Mouse (Mus musculus) stomach, postnatal 0 days (tissue): ENCODE results near the gene Tpgs1. TPM values are rescaled to one million over a fixed set of nuclear protein-coding genes. Genes with fewer than 3 reads are reported as not detected.

Experiments used
- ATAC-seq: fragments of 200-750 bp; cut with Nextera tagmentation; 2 replicates; pipeline ENCODE4 v1.8.0; 2017; ENCODE audit not compliant: low FRiP score, low TSS enrichment
- DNase-seq: peaks from one replicate; pipeline ENCODE4 v3.0.0-alpha.2; 2016; ENCODE audit warnings: low spot score
- H3K27ac ChIP-seq: fragments of 300-500 bp; sonication (generic); replicated peaks from 2 replicates; pipeline ENCODE4 v1.5.1; 2014; ENCODE audit warnings: mild to moderate bottlenecking, control low read depth
- H3K27me3 ChIP-seq: fragments of 300-500 bp; sonication (generic); 2 replicates; pipeline ENCODE4 v1.6.1; 2014; ENCODE audit warnings: low read length; ENCODE audit not compliant: control insufficient read depth, insufficient read depth
- H3K36me3 ChIP-seq: fragments of 300-500 bp; sonication (generic); 2 replicates; pipeline ENCODE4 v1.6.1; 2014; ENCODE audit warnings: low read length, mixed read lengths; ENCODE audit not compliant: control insufficient read depth, insufficient read depth
- H3K4me1 ChIP-seq: fragments of 300-500 bp; sonication (generic); replicated peaks from 2 replicates; pipeline ENCODE4 v1.6.1; 2014; ENCODE audit warnings: antibody characterized with exemption; ENCODE audit not compliant: control insufficient read depth, insufficient read depth
- H3K4me2 ChIP-seq: fragments of 300-500 bp; sonication (generic); replicated peaks from 2 replicates; pipeline ENCODE4 v1.6.1; 2014; ENCODE audit warnings: low read depth, mild to moderate bottlenecking, control low read depth, moderate library complexity
- H3K4me3 ChIP-seq: fragments of 300-500 bp; sonication (generic); 2 replicates; pipeline ENCODE4 v1.5.1; 2014; ENCODE audit warnings: low read depth, low read length, control low read depth
- H3K9ac ChIP-seq: fragments of 300-500 bp; sonication (generic); 2 replicates; pipeline ENCODE4 v1.6.1; 2014; ENCODE audit warnings: mild to moderate bottlenecking, low read length, control low read depth, mixed read lengths
- H3K9me3 ChIP-seq: fragments of 300-500 bp; sonication (generic); 2 replicates; pipeline ENCODE4 v1.6.1; 2016; ENCODE audit warnings: low read length; ENCODE audit not compliant: control insufficient read depth
- CTCF ChIP-seq: IDR thresholded peaks from 2 replicates; pipeline ENCODE4 v1.5.1; 2016; ENCODE audit warnings: antibody characterized with exemption, low read depth, mild to moderate bottlenecking, moderate library complexity
- EP300 ChIP-seq: optimal IDR thresholded peaks from 2 replicates; pipeline ENCODE3; 2016; ENCODE audit warnings: antibody characterized with exemption
- WGBS: fragments of 180-500 bp; shearing (Covaris S2); extraction: QIAGEN DNeasy Blood & Tissue Kit; methylation state at CpG from one replicate; pipeline ENCODE4 v1.1.7; 2014; 5-methylcytosine and 5-hydroxymethylcytosine counted together
- polyA plus RNA-seq: library from polyadenylated mRNA; unstranded; fragments of >200 nt; fragmentation: Nextera tagmentation; extraction: Ambion mirVana; gene quantifications from 2 replicates; pipeline ENCODE4 v1.2.1, GENCODE M21; 2015

Gene Tpgs1
- polyA plus RNA-seq, 1 experiment from 2014 or later, result 51.0 TPM

DNA sequence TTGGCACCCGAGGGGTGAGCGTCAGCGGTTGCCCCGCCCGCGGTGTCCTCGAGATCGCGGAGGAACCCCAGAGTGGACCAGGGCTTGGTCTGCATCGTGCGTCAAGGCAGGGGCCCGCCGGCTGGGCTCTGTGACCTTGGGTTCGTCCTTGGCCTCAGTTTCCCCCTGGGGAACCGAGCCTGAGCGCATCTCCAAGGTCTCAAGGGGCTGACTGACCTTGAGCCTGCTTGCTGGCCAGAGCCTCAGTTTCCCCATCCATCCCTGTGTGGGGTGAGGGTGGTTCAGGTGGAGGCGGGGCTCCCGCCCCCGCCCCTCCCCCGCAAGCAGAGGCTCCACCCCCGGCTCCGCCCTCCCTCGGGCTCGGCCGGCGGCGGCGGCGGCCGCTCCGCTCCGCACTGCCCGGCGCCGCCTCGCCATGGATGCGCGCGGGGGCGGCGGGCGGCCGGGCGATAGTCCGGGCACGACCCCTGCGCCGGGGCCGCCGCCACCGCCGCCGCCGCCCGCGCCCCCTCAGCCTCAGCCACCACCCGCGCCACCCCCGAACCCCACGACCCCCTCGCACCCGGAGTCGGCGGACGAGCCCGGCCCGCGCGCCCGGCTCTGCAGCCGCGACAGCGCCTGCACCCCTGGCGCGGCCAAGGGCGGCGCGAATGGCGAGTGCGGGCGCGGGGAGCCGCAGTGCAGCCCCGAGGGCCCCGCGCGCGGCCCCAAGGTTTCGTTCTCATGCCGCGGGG lies 47.3 kb downstream of the Tpgs1 start, which contains the start of gene Hcn2:
Gene Hcn2 (plus strand): TSS at position 381 of the 734 bp plus-strand sequence.
- DNase-seq (no peak), ATAC-seq (peak; percentile 19; the same call in 1 of the 2 replicates)

DNA sequence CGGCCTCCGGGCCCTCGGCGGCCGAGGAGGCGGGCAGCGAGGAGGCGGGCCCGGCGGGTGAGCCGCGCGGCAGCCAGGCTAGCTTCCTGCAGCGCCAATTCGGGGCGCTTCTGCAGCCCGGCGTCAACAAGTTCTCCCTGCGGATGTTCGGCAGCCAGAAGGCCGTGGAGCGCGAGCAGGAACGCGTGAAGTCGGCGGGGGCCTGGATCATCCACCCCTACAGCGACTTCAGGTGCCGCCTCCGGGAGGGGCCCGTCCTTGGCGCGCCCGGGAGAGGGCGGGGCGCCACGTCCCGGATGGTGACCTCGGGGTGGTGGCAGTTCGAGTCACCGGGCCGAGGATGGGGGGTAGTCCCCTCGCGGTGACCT lies 47.8 kb downstream of the Tpgs1 start:
- Histone ChIP-seq H3K4me1 (0 out of 2 replicates have a peak, but pooled peaks cover 2% of the 10 kb centered on the region), H3K9me3 (no peaks in the 10 kb centered on the region), H3K4me2 (peak overlapping the region; percentile 95), H3K4me3 (peak overlapping the region; percentile 56), H3K9ac (peak overlapping the region; percentile 31; the same call in 1 of the 2 replicates), H3K27ac (no peak overlapping the region), H3K27me3 (peaks cover 6% of the 10 kb centered on the region; the same call in 1 of the 2 replicates), H3K36me3 (no peaks in the 10 kb centered on the region)
- TF ChIP-seq CTCF (no peak), EP300 (no peak)
- WGBS, result 1% methylated on average over 30 of the region's 44 CpGs
- ATAC-seq (no peak), DNase-seq (no peak)

More for the DNA sequence above, 47.3 kb downstream of the Tpgs1 start, which contains the start of gene Hcn2:
- Histone ChIP-seq H3K27ac (no peak within 1 kb of the TSS), H3K4me1 (0 out of 2 replicates have a peak, but pooled peaks cover 2% of the 10 kb centered on the region), H3K4me2 (peak within 1 kb of the TSS; percentile 95), H3K27me3 (peaks cover 6% of the 10 kb centered on the region; the same call in 1 of the 2 replicates), H3K9me3 (no peaks in the 10 kb centered on the region), H3K4me3 (peak within 1 kb of the TSS; percentile 56), H3K9ac (peak within 1 kb of the TSS; percentile 31; the same call in 1 of the 2 replicates), H3K36me3 (no peaks in the 10 kb centered on the region; the same call in 1 of the 2 replicates)
- TF ChIP-seq CTCF (no peak), EP300 (no peak)
- 3% methylated on average over 43 of the region's 91 CpGs for WGBS

DNA sequence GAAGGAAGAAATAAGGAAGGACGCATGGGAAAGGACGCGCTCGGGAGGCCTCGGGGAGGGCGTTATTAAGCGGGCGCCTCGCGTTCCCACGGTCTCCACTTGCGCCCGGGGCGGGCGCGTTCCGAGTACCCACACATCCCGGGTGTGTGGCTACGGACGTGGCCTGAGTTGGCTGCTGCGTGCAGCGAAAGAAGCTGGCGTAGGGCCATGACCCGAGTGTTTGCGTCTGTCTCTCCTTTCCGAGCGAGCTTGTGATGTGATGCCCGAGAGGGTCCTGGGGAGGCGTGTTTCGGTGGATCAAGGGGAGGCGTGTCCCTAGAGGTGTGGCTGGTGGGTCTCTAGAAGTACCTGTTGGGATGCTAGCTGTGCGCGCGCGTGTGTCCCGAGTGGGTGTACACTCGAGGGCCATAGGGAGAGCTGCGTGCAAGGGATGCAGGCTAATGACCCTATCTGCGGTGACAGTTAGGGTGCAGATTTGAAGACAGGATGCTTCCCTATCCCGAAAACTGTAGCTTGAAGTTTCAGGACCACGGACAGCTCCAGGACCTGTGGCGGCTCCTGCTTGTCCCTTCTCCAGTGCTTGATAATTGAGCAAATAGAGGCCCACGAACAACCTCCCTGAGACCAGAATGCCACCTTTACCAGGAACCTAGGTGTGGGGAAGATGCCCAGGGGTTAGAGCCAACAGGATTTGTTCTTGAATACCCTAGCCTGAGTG lies 48.6 kb downstream of the Tpgs1 start:
- peak; percentile 80 for DNase-seq
- no peaks in the 10 kb centered on the region for H3K36me3 ChIP-seq
- H3K4me3 ChIP-seq, result peak overlapping the region; percentile 56; the same call in 1 of the 2 replicates
- peak; percentile 9; the same call in 1 of the 2 replicates for ATAC-seq
- peak overlapping the region; percentile 95 for H3K4me2 ChIP-seq
- TF ChIP-seq CTCF (no peak), EP300 (no peak)
- no peak overlapping the region for H3K9ac ChIP-seq
- no peak overlapping the region for H3K27ac ChIP-seq
- 0 out of 2 replicates have a peak, but pooled peaks cover 2% of the 10 kb centered on the region for H3K4me1 ChIP-seq
- H3K9me3 ChIP-seq, result no peaks in the 10 kb centered on the region
- 5% methylated on average over 43 of the region's 43 CpGs for WGBS
- peaks cover 6% of the 10 kb centered on the region; the same call in 1 of the 2 replicates for H3K27me3 ChIP-seq

DNA sequence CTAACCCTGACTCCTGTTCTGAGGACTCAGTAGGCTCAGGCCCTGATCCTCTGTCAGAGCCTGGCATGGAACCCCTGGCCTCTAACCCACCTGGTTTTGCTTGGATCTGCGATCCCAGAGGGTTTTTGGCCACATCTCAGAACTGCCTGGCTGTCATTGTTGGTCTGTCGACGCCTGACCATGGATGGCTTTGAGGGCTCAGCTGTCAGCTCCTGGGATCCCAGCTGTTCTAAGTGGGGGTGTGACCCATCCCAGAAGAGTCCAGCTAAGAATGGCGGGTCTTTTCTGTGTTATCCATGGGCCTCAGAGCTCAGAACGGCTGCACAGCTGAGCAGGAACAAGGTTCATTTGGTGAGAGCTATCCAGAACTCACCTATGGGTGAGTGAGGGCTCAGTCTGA lies 51.9 kb downstream of the Tpgs1 start:
- H3K27ac ChIP-seq, result no peak overlapping the region
- 0 out of 2 replicates have a peak, but pooled peaks cover 2% of the 10 kb centered on the region for H3K4me1 ChIP-seq
- ATAC-seq, result no peak
- WGBS, result 61% methylated on average over 5 of the region's 5 CpGs
- H3K9ac ChIP-seq, result no peak overlapping the region
- no peaks in the 10 kb centered on the region for H3K9me3 ChIP-seq
- no peaks in the 10 kb centered on the region for H3K36me3 ChIP-seq
- no peak for DNase-seq
- peaks cover 6% of the 10 kb centered on the region; the same call in 1 of the 2 replicates for H3K27me3 ChIP-seq
- H3K4me3 ChIP-seq, result no peak overlapping the region
- no peak overlapping the region for H3K4me2 ChIP-seq
- TF ChIP-seq CTCF (no peak), EP300 (no peak)

DNA sequence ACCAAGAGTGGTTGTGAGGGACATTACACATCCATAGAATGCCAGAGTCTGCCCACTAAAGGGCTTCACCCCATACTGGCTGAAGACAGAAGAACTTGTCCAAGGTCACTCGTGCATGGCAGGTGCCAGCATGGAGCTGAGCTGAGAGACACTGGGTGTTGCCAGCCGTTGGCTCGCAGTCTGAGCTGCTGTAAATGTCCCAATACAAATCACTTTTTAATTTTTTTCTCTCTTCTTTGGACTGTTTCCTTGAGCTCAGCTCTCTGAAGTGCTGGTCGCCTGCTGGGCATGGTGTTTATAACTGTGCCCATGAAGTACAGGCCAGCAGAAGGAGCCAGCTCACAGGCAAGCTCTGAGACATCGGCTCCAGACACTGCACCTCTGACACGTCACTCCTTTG lies 53.9 kb downstream of the Tpgs1 start:
- Histone ChIP-seq H3K36me3 (no peaks in the 10 kb centered on the region), H3K4me3 (no peak overlapping the region), H3K9ac (no peak overlapping the region), H3K4me2 (no peak overlapping the region), H3K27me3 (no peaks in the 10 kb centered on the region), H3K27ac (no peak overlapping the region), H3K9me3 (no peaks in the 10 kb centered on the region), H3K4me1 (no peaks in the 10 kb centered on the region)
- 70% methylated on average over 6 of the region's 6 CpGs for WGBS
- ATAC-seq (no peak), DNase-seq (no peak)
- TF ChIP-seq CTCF, result no peak
- TF ChIP-seq EP300, result no peak
